Mouse (Mus musculus): ENCODE results near the gene Wasl.

Wasl gene

DNA sequence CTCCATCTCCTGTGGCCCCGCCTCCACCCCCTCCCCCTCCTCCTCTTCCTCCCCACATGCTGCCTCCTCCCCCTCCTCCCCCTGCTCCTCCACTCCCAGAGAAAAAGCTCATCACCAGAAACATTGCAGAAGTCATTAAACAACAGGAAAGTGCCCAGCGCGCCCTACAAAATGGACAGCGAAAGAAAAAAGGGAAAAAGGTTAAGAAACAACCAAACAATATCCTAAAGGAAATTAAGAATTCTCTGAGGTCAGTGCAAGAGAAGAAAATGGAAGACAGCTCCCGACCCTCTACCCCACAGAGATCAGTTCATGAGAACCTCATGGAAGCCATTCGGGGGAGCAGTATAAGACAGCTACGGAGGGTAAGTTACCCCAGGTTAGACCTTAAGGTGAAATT is 60.5 kb downstream of the Wasl start:
- in situ Hi-C loops (cut with MseI, MboI): no loop called here

GRCm38 (mm10) chr6:24602993-24603392 is 61.8 kb downstream of the Wasl start:
- in situ Hi-C loops (cut with MseI, MboI): no loop called here

- in situ Hi-C loops (cut with MseI, MboI): no loop called here
Observed at GRCm38 (mm10) chr6:24602351-24602750, 62.5 kb downstream of the Wasl start.

GRCm38 (mm10) chr6:24601668-24602067 is 63.1 kb downstream of the Wasl start:
- in situ Hi-C loops (cut with MseI, MboI): no loop called here

DNA sequence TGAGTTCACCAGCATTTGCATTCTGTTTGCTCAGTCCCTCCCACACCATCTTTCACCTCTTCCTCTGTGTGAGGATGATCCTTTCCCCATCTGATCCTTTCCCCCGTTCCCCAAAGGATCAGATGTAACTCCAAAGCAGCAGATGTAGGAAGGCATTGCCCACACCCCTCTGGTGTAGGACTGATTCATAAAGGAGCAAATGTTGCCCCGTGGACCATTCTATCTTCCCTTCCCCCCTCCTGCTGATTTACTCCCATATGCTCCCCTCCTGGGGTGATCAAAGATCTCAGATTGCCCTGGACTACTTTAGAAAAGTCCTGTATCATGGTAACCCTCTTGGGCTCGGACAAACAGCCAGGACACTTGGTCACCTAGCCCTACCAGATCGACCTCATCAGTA is 64.1 kb downstream of the Wasl start:
- in situ Hi-C loops (cut with MseI, MboI): no loop called here

- in situ Hi-C loops (cut with MseI, MboI): no loop called here
Observed at GRCm38 (mm10) chr6:24600134-24600533, 64.7 kb downstream of the Wasl start.

GRCm38 (mm10) chr6:24599639-24600038 is 65.2 kb downstream of the Wasl start:
- in situ Hi-C loops (cut with MseI, MboI): no loop called here

- in situ Hi-C loops (cut with MseI, MboI): no loop called here
Observed at GRCm38 (mm10) chr6:24599179-24599578, 65.6 kb downstream of the Wasl start.

GRCm38 (mm10) chr6:24597500-24597899 is 67.3 kb downstream of the Wasl start, which contains the start of gene Lmod2:
Gene Lmod2 (plus strand): TSS chr6:24597762.
- in situ Hi-C loops (cut with MseI, MboI): no loop called here

- in situ Hi-C loops (cut with MseI, MboI): no loop called here
Observed at GRCm38 (mm10) chr6:24591525-24592218, 73.1 kb downstream of the Wasl start.

DNA sequence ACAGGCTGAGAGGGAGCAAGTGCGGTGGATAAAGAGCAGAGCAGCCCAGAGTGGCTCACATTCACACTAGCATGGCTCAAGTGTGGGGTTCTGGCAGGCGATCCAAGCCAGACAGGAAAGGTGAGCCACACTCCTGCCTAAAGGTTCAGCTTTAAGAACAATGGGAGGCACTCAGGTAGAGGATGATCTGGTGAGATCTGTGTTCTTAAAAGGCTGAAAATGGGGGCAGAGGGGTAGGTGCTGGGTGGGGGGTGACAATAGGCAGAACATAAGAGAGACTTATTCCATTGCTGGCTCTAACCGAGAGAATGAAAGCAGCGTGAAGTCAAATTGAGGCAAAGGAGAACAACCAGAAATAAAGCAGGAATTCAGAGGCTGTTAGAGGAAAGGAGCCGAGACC is 74.5 kb downstream of the Wasl start:
- in situ Hi-C loops (cut with MseI, MboI): no loop called here

GRCm38 (mm10) chr6:24586885-24587284 is 77.9 kb downstream of the Wasl start:
- in situ Hi-C loops (cut with MseI, MboI): no loop called here

GRCm38 (mm10) chr6:24585431-24586310 is 79.1 kb downstream of the Wasl start:
- in situ Hi-C loops (cut with MseI, MboI): no loop called here

GRCm38 (mm10) chr6:24583456-24583855 is 81.4 kb downstream of the Wasl start:
- in situ Hi-C loops (cut with MseI, MboI): no loop called here

GRCm38 (mm10) chr6:24573319-24573718 is 91.5 kb downstream of the Wasl start:
- in situ Hi-C loops (cut with MseI, MboI): no loop called here

GRCm38 (mm10) chr6:24572431-24572830 is 92.4 kb downstream of the Wasl start:
- in situ Hi-C loops (cut with MseI, MboI): no loop called here

DNA sequence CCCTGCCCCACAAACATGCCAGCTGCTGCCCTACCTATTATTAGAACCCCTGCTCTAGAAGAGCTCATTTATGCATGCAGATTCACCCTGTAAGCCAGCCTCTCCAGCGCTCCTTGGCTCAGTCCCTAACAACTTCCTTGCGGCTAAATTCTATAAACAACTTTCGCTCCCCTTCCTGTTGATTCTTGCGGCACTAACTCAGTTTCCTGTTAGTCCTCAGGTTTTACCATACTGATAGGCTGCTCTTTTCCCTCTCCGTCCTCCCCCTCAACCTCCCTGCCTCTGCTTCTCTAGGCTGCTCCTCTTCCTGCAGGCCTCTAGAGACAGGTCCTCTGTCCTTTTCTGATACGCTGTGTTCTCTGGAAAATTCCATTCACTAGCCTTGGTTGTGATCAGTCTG is 93.7 kb downstream of the Wasl start:
- in situ Hi-C loops (cut with MseI, MboI): no loop called here

DNA sequence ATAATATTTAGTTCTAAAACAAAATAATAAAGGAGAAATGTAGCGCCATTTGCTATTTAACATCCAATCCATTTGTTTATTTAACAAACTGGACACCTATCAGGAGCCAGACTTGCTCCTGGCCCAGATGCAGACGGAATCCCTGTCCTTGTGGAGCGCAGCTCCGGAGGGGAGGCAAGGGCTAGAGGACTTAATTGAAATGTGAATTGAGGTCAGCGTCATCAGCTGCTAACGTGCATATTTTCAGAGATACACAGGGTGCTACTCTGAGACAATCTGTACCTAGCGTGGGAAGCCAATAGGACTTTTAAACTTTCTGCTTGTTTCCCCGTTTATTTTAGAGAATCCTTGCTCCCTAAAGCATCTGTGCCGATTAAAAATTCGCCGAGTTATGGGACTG is 94.5 kb downstream of the Wasl start:
- in situ Hi-C loops (cut with MseI, MboI): no loop called here

DNA sequence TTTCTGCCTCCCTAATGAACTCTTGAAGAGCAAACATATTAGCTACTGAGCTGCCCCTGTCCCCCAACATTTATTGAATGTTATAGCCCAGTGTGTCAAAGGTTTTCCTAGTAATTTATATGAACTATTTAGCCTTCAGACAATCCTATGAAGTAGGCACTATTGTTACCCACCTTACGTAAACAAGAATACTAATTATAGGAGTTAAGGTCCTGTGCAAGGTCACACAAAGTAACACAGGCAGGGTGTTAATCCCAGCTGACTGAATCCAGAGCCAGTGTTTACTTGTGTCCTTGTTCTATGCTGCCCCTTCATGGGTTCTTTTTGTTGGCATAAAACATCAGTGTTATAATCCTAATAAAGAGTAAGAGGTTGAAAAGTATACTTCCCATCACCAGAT is 95.1 kb downstream of the Wasl start:
- in situ Hi-C loops (cut with MseI, MboI): no loop called here

- in situ Hi-C loops (cut with MseI, MboI): no loop called here
Observed at GRCm38 (mm10) chr6:24568963-24569362, 95.8 kb downstream of the Wasl start.

DNA sequence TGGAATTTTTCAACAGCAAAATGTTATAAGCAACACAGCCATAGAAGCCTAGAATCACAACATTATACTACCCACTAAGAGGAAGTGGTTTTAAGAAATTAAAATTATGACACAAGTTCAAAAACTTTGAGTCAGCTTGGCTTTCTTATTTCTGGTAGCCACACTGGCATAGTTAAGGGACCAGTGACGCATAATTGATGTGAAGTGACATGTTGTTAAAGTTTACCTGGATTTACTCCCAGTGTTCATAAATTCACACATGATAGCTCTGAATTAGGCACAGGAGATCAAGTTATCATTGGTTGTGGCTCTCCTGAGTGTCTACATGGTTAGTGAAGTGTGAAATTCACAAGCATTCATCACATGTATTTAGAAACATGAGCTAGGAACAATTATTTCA is 99.9 kb downstream of the Wasl start:
- in situ Hi-C loops (cut with MseI, MboI): no loop called here

DNA sequence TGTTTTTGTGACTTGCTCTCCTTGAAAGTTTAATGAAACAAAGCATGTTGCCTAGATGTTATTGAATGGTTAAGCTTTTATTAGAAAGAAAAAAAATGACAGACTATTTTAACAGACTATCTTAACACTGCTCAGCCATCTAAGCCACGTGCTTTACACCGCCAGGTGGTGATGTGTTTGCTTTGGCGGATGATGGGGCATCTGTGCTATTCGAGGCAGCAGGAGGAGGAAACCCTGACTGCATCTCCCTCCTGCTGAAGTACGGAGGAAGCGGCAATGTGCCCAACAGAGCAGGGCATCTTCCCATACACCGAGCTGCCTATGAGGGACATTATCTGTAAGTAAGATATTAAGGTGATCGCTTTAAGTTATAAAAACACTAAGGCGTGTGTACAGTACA is 100.7 kb downstream of the Wasl start:
- in situ Hi-C loops (cut with MseI, MboI): no loop called here

Data from mouse trophoblast stem cell (cell line).